Mouse (Mus musculus): ENCODE results near the gene Nfatc3.

Nfatc3 gene

DNA sequence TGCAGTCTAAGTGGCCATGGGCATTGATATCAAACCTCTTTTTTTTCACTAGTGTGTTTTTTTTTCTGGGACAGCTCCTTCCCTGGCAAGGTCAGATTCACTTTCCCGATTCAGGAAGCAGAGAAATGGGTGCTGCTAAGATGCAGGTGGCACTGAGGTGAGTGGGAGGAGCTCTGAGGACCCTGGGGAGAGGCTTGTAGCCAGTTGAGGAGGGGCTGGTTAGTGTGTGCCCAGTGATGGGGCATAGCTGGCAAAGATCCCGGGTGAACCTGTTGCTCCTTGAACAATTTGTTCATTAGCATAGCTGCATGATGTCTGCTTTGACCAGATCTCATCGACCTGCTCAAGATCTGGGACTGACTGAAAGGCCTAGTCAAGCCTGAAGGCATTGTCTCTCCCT lies 3.6 kb upstream of the Nfatc3 start:
- ATAC-seq (ENCODE audit: insufficient number of reproducible peaks, low FRiP score, low TSS enrichment), result no peak

GRCm38 (mm10) chr8:106056455-106056982 lies 2.1 kb upstream of the Nfatc3 start:
- ATAC-seq (ENCODE audit: insufficient number of reproducible peaks, low FRiP score, low TSS enrichment), result no peak

DNA sequence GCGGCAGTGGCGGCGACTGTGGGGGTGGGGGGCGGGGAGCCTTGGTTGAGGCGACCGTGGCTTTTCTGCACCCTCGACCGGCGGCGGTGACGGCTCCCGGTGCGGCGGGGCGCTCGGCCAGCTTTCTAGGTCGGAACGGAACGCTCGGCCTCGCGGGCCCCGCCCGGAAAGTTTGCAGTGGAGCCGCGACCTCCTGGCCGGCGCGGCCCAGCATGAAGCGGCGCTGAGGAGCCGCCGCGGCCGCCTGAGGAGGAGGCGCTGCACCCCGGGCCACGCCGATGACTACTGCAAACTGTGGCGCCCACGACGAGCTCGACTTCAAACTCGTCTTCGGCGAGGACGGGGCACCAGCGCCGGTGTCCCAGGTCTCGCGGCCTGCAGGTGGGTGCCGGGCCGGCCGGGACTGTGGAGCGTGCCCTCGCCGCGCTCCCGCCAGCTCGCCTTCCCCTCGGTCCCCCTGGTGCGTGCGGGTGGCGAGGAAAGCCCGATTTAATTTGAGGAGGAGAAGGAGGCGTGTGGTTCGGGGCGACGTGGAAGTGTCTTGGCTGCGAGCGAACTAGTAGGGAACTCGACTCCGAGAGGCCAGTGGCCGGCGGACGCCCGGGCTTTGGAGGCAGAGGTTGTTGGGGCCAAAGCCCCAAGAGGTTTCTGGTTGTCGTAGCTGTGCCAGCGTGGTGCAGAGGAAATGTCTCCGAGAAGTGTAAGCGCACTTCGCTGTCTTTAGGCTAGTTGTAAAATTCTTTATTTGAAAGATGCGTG lies 1.2 kb downstream of the Nfatc3 start:
- peak; percentile 72 for ATAC-seq (ENCODE audit: insufficient number of reproducible peaks, low FRiP score, low TSS enrichment)

DNA sequence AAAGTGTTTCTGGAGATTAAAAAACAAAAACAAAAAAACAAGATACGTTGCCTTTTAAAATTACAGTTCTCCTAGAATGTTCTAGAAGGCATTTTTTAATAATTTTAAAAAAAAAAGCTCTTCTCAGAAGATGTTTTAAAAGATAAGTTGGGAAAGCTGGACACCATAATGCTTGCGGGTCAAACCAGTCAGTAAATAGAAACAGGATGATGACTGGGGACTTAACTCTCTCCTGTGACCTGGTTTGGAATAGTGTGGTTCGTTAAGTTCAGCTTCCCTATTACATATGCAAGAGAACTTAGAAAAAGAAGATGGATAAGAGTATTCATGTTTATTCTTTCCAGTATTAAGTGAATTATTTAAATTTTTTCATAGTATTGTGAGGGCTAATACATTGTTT lies 1.9 kb downstream of the Nfatc3 start:
- ATAC-seq (ENCODE audit: insufficient number of reproducible peaks, low FRiP score, low TSS enrichment), result no peak

DNA sequence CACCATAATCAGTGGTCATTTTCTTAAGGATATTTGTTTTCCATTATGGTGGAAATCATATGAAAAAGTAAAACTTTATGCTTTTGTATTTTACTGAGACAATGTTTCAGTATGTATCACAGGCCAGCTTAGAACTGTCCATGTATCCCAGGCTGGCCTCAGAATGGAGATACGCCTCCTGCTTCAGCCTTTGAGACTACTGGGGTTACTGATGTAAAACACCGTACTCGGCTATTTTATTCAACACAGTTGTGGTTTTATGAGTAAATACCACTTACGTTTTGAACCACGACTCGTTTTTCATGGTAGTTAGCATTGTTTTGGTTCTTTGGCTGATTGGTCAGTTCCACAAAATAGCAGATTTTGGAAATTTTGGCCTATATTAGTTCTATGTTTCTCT lies 3.0 kb downstream of the Nfatc3 start:
- ATAC-seq (ENCODE audit: insufficient number of reproducible peaks, low FRiP score, low TSS enrichment), result no peak

- ATAC-seq (ENCODE audit: insufficient number of reproducible peaks, low FRiP score, low TSS enrichment), result no peak
Measured at GRCm38 (mm10) chr8:106063046-106063445, 4.4 kb downstream of the Nfatc3 start.

DNA sequence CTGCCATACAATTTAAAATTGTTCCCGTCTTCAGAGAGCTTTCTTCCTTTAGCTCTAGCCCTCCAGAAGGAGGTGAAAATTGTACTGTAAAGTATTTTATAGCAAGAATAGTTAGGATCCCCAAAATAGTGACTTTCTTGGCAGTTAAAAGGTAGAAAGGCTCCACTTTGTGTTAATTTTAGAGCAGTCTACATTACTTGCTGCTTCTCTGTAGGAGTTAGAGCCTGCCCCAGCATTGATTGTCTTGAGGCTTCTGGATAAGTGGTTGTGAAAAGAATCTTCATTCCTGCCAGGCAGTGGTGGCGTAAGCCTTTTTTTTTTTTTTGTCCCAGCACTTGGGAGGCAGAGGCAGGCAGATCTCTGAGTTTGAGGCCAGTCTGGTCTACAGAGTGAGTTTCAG lies 8.1 kb downstream of the Nfatc3 start:
- no peak for ATAC-seq (ENCODE audit: insufficient number of reproducible peaks, low FRiP score, low TSS enrichment)

- ATAC-seq (ENCODE audit: insufficient number of reproducible peaks, low FRiP score, low TSS enrichment), result no peak
Measured at GRCm38 (mm10) chr8:106069565-106069964, 10.9 kb downstream of the Nfatc3 start.

GRCm38 (mm10) chr8:106072113-106072512 lies 13.5 kb downstream of the Nfatc3 start:
- ATAC-seq (ENCODE audit: insufficient number of reproducible peaks, low FRiP score, low TSS enrichment), result no peak

DNA sequence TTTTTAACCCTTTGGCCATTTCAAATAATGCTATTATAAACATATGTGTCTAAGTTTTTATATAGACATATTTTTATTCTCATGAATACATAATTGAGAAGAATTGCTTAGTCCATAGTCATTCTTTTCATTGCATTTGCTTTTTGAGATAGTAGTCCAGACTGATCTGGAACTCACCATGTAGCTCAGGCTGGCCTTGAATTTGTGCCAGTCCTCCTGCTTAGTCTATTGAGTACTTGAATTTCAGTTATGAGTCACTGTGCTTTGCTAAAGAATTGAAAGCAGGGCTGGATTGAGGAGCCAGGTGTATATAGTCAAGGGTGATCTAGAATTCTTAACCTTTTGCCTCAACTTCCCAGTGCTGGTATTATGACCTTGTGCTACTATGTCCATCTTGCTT lies 15.6 kb downstream of the Nfatc3 start:
- no peak for ATAC-seq (ENCODE audit: insufficient number of reproducible peaks, low FRiP score, low TSS enrichment)

- no peak for ATAC-seq (ENCODE audit: insufficient number of reproducible peaks, low FRiP score, low TSS enrichment)
Measured at GRCm38 (mm10) chr8:106074659-106075058, 16.0 kb downstream of the Nfatc3 start.

DNA sequence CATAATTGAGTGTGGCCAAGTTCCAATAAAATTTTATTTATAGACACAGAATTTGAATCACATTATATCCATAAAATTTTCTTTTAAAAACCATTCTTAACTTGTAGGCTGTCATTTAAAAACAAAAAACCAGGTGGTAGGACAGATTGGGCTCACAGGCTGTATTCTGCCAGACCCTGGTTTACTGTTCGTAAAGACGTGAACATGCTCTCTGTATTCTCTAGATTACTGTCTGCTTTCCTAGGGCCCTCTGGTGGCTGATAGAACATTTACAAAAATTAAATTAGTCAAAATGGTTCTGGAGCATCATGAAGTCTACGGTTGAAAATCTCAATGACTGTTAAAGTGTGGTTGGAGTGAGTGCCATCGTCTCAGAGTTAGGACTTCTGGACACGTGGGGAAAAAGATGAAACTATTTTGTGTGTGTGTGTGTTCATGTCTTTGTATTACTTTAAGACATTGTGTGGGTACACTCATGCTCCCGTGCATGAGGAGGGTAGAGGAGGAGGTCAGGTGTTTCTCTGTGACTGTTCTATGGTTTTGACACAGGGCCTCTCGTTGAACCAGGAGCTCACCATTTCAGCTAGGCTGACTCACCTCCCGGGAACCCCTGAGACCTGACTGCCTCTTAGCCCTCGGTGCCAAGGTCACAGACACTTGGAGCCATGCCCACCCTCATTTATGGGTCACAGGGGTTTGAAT lies 16.7 kb downstream of the Nfatc3 start:
- ATAC-seq (ENCODE audit: insufficient number of reproducible peaks, low FRiP score, low TSS enrichment), result no peak; the same call in 1 of the 2 replicates

DNA sequence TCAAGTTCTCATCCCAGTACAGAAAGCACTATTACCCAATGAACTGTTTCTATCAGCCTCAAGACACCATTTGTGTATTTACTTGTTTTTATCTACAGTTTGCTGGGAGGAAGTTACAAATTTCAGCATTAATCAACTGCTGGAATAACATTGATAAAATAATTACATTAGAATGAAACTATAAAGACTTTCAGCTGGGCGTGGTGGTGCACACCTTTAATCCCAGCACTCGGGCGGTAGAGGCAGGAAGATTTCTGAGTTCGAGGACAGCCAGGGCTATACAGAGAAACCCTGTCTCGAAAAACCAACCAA lies 17.2 kb downstream of the Nfatc3 start:
- ATAC-seq (ENCODE audit: insufficient number of reproducible peaks, low FRiP score, low TSS enrichment), result no peak

DNA sequence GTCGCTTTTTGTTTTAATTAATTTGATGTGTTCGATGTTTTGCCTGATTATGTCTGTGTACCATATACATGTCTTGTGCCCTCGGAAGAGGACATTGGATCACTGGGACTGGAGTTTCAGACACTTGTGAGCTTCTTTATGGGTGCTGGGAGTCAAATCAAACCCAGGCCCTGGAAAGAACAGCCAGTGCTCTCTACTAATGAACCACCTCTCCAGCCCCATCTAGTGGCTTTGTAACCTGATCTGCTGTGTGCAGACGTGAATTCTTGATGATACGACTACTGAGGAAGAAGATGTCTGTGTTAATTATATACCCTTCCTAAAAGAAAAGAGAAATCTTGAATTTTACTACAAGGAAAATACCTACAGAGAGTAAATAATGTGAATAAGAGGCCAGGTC lies 18.0 kb downstream of the Nfatc3 start:
- no peak for ATAC-seq (ENCODE audit: insufficient number of reproducible peaks, low FRiP score, low TSS enrichment)

DNA sequence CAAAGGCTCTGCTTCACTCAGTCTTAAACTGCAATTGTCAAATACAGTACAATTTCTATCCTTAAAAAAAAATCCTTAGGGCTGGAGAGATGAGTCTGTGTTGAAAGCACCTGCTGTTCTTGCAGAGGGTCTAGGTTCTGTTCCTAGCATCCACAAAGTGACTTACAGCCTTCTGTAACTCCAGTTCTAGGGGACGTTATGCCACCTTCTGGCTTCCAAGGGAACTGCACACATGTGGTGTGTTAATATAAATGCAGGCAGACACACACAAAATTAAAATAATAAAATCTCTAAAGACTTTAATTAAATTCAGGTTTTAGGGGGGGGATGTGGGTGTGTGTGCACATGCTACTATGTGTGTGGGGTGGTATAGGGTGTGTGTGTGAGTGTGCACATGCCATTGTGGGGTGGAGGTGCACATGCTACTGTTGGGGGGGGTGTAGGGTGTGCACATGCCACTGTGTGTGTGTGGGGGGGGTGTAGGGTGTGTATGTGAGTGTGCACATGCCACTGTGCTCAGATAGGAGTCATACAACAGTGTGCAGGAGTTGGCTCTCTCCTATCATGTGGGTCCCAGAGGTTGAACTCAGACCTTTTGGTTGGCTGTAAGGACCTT lies 18.9 kb downstream of the Nfatc3 start:
- no peak for ATAC-seq (ENCODE audit: insufficient number of reproducible peaks, low FRiP score, low TSS enrichment)

DNA sequence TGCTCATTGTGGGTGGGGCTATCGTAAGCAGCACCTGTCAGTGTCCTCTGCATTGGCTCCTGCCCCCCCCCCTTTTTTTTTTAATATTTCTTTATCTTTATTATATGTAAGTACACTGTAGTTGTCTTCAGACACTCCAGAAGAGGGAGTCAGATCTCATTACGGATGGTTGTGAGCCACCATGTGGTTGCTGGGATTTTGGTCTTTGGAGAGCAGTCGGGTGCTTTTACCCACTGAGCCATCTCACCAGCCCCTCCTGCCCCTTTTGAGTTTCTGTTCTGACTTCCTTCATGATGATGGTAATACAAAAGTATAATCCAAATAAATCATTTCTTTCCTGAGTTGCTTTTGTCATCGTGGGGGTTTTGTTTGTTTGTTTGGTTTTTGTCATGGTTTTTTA lies 43.7 kb downstream of the Nfatc3 start:
- no peak for ATAC-seq (ENCODE audit: insufficient number of reproducible peaks, low FRiP score, low TSS enrichment)

- no peak for ATAC-seq (ENCODE audit: insufficient number of reproducible peaks, low FRiP score, low TSS enrichment)
Measured at GRCm38 (mm10) chr8:106103888-106104287, 45.2 kb downstream of the Nfatc3 start.

DNA sequence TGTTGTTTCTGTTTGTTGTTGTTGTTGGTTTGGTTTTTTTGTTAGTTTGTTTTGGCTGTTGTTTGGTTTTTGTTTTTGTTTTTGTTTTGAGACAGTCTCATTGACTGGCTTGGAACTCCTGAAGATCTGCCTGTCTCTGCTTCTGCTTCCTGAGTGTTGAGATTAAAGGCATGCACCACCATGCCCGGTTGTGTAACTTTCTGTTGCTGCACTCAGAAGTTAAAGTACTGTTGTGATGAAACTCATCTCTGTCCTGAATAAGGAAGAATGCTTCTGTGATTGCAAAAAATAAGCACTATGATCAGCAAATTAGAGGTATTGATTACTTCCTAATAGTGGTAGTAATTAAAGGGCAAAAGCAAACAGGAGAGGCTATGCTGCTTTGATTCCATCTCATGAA lies 47.6 kb downstream of the Nfatc3 start:
- no peak for ATAC-seq (ENCODE audit: insufficient number of reproducible peaks, low FRiP score, low TSS enrichment)

DNA sequence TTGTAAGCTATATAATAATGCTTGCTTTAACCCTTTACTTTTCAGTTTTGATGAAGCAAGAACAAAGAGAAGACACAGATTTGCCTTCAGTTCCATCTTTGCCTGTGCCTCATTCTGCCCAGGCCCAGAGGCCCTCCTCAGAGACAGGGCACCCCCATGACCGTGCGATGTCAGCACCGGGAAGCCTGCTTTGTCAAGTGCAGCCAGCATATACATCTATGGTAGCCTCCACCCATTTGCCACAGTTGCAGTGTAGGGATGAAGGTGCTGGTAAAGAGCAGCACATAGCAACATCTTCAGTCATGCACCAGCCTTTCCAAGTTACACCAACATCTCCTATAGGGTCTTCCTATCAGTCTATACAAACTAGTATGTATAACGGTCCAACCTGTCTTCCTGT lies 49.4 kb downstream of the Nfatc3 start:
- ATAC-seq (ENCODE audit: insufficient number of reproducible peaks, low FRiP score, low TSS enrichment), result no peak

DNA sequence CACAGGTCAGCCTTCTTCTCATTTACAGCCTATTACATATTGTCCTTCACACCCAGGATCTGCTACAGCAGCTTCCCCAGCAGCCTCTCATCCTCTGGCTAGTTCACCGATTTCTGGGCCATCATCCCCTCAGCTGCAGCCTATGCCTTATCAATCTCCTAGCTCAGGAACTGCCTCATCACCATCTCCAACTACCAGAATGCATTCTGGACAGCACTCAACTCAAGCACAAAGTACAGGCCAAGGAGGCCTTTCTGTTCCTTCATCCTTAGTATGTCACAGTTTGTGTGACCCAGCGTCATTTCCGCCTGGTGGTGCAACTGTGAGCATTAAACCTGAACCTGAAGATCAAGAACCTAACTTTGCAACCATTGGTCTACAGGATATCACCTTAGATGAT lies 50.1 kb downstream of the Nfatc3 start:
- ATAC-seq (ENCODE audit: insufficient number of reproducible peaks, low FRiP score, low TSS enrichment), result no peak

- no peak for ATAC-seq (ENCODE audit: insufficient number of reproducible peaks, low FRiP score, low TSS enrichment)
Measured at GRCm38 (mm10) chr8:106112041-106112440, 53.4 kb downstream of the Nfatc3 start.

DNA sequence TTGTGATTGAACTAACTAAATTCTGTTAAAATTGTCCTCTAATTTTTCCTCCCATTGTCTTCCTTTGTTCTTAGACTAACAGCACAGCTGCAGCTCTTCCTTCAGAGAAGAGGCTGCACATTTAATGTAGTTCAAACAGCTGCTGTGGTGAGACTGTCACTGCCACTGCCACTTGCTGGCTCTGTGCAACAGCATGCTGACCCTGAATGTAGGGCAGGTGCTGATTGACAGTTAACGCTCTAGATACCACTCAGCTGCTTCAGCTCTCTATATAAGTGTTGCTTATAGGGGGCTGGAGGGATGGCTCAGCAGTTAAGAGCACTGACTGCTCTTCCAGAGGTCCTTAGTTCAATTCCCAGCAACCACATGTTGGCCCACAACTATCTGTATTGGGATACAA lies 53.9 kb downstream of the Nfatc3 start:
- no peak for ATAC-seq (ENCODE audit: insufficient number of reproducible peaks, low FRiP score, low TSS enrichment)

All from cerebellum, adult (tissue).